Mouse (Mus musculus) midbrain, embryonic 15.5 days (tissue): ENCODE data around the gene E130218I03Rik. TPM values are rescaled to one million over a fixed set of nuclear protein-coding genes. Genes with fewer than 3 reads are reported as not detected.

Experiments used
- ATAC-seq: fragments of 200-750 bp; cut with Nextera tagmentation; replicated peaks from 2 replicates; pipeline ENCODE4 v1.8.0; 2017; ENCODE audit warnings: moderate TSS enrichment
- H3K27ac ChIP-seq: fragments of 300-500 bp; sonication (generic); 2 replicates; pipeline ENCODE4 v1.5.1; 2015; ENCODE audit warnings: mild to moderate bottlenecking, inconsistent platforms
- H3K27me3 ChIP-seq: fragments of 300-500 bp; sonication (generic); replicated peaks from 2 replicates; pipeline ENCODE4 v1.6.1; 2015; ENCODE audit warnings: inconsistent platforms
- H3K36me3 ChIP-seq: fragments of 300-500 bp; sonication (generic); replicated peaks from 2 replicates; pipeline ENCODE4 v1.6.1; 2015; ENCODE audit warnings: inconsistent platforms
- H3K4me1 ChIP-seq: fragments of 300-500 bp; sonication (generic); 2 replicates; pipeline ENCODE4 v1.6.1; 2015; ENCODE audit warnings: inconsistent platforms
- H3K4me2 ChIP-seq: fragments of 300-500 bp; sonication (generic); 2 replicates; pipeline ENCODE4 v1.6.1; 2015; ENCODE audit warnings: inconsistent platforms, mild to moderate bottlenecking, moderate library complexity
- H3K4me3 ChIP-seq: fragments of 300-500 bp; sonication (generic); 2 replicates; pipeline ENCODE4 v1.5.1; 2015; ENCODE audit warnings: mild to moderate bottlenecking, inconsistent platforms
- H3K9ac ChIP-seq: fragments of 300-500 bp; sonication (generic); 2 replicates; pipeline ENCODE4 v1.6.1; 2015; ENCODE audit warnings: mild to moderate bottlenecking, inconsistent platforms
- H3K9me3 ChIP-seq: fragments of 300-500 bp; sonication (generic); 2 replicates; pipeline ENCODE4 v1.6.1; 2016; ENCODE audit warnings: inconsistent platforms
- WGBS: fragments of 180-500 bp; shearing (Covaris S2); methylation state at CpG from one replicate; pipeline ENCODE4 v1.1.7; 2015; ENCODE audit warnings: mixed read lengths; 5-methylcytosine and 5-hydroxymethylcytosine counted together
- polyA plus RNA-seq: library from polyadenylated mRNA; unstranded; fragments of >200 nt; fragmentation: Nextera tagmentation; extraction: Ambion mirVana; gene quantifications from 2 replicates; pipeline ENCODE4 v1.2.1, GENCODE M21; 2015

Gene E130218I03Rik
- 0.19 and 0.30 TPM in 2 replicates for polyA plus RNA-seq

DNA sequence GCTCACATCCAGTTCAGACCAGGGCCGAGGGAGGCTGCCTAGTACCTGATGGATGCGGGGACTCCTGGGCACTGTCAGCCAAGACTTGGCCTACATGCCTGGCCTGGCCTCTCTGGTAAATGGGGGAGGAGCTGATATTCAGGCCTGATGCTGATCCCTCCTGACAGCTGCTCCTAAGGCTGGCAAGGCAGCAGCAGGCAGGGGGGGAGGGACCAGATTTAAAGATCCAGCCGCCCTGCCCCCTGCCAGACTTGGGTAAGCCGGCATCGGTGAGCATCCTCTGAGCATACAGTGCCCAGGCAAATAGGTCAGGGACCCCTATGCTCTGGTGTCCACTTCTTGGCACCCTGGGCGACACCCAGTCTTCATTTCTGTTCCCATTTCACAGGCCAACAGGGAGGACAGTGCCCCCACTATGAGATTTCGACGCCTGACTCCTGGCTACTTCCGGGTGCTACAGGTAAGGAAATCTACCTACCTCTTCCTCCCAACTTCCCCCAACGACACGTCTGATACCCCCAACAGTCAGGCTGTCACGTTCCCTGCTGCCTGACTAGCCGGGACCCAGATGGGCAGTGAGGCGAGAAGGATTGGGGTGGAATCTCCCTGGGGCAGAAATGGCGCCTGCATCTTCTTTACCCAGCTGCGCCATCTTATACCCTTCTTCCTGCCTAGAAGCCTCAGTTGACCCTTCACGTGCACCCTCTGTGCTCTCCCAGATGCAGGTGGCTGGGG lies at the start of gene E130218I03Rik:
Gene E130218I03Rik (plus strand): TSS at position 147 of the 735 bp plus-strand sequence.
- Histone ChIP-seq H3K9ac (no peak within 1 kb of the TSS), H3K9me3 (no peaks in the 10 kb centered on the region), H3K4me2 (peak within 1 kb of the TSS; percentile 92), H3K4me1 (peaks cover 26% of the 10 kb centered on the region), H3K27me3 (peaks cover 28% of the 10 kb centered on the region), H3K27ac (no peak within 1 kb of the TSS), H3K36me3 (no peaks in the 10 kb centered on the region), H3K4me3 (peak within 1 kb of the TSS; percentile 71)
- 90% methylated on average over 17 of the region's 17 CpGs for WGBS
- ATAC-seq = no peak

GRCm38 (mm10) chr4:134199371-134199770 lies 44.1 kb upstream of the E130218I03Rik start:
- no peak overlapping the region for H3K9ac ChIP-seq
- no peak overlapping the region for H3K4me3 ChIP-seq
- WGBS = 81% methylated on average over 2 of the region's 2 CpGs
- H3K4me1 ChIP-seq = no peaks in the 10 kb centered on the region
- no peaks in the 10 kb centered on the region for H3K9me3 ChIP-seq
- ATAC-seq = no peak
- no peaks in the 10 kb centered on the region for H3K36me3 ChIP-seq
- no peak overlapping the region for H3K4me2 ChIP-seq
- no peaks in the 10 kb centered on the region for H3K27me3 ChIP-seq
- no peak overlapping the region for H3K27ac ChIP-seq

DNA sequence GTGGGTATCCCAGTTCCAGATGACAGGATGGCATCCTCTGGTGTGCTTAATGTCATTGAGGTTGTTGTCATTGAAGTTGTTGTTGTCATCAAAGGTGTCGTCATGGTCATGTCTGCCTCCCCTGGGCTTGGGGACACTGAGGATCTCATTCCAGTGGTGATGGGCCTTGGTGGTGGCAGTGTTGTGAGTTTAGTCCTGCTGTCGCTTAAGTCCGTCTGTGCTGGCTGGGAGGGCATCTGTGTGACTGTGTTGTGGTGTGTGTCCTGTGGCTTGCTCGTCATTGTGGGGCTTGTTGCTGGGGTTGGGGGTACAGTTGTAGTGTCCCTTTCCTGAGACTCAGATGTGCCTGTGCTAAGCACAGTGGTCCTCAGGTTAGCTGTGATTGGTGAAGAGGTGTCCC lies 40.6 kb upstream of the E130218I03Rik start, which contains the start of gene Gm7534:
Gene Gm7534 (minus strand): TSS at position 101 of the 400 bp plus-strand sequence.
- no peaks in the 10 kb centered on the region for H3K36me3 ChIP-seq
- no peak within 1 kb of the TSS for H3K9ac ChIP-seq
- H3K27me3 ChIP-seq = no peaks in the 10 kb centered on the region
- no peak within 1 kb of the TSS for H3K27ac ChIP-seq
- 88% methylated on average over 4 of the region's 4 CpGs for WGBS
- H3K4me1 ChIP-seq = no peaks in the 10 kb centered on the region
- no peak within 1 kb of the TSS for H3K4me3 ChIP-seq
- H3K9me3 ChIP-seq = no peaks in the 10 kb centered on the region
- H3K4me2 ChIP-seq = no peak within 1 kb of the TSS
- ATAC-seq = no peak

DNA sequence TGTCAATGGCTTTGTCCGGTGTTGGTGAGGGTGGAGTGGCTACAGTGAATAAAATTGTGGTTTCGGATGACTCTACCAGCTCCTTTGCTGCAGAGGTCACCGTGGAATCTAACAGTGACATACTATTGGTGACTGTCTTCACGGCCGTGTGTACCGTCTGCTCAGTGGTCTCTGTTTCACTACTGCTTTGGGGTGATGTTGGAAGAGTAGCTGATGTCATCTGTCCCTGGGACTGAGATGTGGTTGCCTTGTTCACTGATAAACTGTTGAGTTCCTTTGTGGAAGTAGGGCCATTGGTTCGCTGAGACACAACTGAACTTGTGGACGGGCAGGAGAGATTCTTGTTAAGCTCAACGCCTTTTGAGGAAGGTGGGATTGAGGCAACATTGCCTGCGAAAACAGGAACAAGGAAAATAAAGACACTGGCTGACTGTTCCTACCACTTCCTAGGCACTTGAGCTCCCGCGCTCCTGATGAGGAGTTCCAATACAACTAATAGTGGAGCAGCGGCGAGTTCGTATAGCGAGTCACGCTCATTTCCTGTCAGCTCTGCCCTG lies 40.0 kb upstream of the E130218I03Rik start:
- no peak overlapping the region for H3K9ac ChIP-seq
- no peak overlapping the region for H3K4me3 ChIP-seq
- H3K27me3 ChIP-seq = no peaks in the 10 kb centered on the region
- H3K36me3 ChIP-seq = no peaks in the 10 kb centered on the region
- H3K9me3 ChIP-seq = no peaks in the 10 kb centered on the region
- 91% methylated on average over 17 of the region's 17 CpGs for WGBS
- no peaks in the 10 kb centered on the region for H3K4me1 ChIP-seq
- no peak overlapping the region for H3K4me2 ChIP-seq
- no peak overlapping the region for H3K27ac ChIP-seq
- ATAC-seq = no peak

DNA sequence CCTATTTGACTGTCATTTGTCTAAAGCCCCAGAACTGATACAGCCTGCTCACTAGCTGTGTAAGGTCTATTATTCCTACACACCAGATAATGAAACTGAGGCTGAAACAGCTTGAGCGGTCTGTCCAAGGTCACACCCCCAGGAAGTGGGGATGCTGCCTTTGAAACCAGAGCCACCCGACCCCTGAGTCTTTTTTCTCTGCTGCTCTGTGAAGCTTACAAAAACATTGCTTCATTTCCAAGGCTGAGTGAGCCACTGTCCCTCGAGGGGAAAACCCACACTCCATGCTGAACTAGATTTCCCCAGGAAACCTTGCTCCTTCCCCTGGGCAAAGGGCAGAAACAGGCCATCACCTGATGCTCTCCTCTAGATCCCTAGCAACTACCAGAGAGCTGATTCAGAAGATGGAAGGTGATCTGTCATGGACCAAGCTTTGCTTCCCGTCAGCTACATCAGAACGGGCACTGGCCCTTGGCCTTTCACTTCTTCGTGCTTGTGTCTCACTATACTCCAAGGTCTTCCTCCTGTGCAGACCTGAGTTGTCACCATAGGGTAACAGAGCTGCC lies 36.9 kb upstream of the E130218I03Rik start:
- no peaks in the 10 kb centered on the region for H3K27me3 ChIP-seq
- H3K4me1 ChIP-seq = no peaks in the 10 kb centered on the region
- 70% methylated on average over 6 of the region's 6 CpGs for WGBS
- no peak overlapping the region for H3K4me3 ChIP-seq
- ATAC-seq = no peak
- no peaks in the 10 kb centered on the region for H3K9me3 ChIP-seq
- no peak overlapping the region for H3K9ac ChIP-seq
- H3K4me2 ChIP-seq = no peak overlapping the region
- no peaks in the 10 kb centered on the region for H3K36me3 ChIP-seq
- no peak overlapping the region for H3K27ac ChIP-seq

DNA sequence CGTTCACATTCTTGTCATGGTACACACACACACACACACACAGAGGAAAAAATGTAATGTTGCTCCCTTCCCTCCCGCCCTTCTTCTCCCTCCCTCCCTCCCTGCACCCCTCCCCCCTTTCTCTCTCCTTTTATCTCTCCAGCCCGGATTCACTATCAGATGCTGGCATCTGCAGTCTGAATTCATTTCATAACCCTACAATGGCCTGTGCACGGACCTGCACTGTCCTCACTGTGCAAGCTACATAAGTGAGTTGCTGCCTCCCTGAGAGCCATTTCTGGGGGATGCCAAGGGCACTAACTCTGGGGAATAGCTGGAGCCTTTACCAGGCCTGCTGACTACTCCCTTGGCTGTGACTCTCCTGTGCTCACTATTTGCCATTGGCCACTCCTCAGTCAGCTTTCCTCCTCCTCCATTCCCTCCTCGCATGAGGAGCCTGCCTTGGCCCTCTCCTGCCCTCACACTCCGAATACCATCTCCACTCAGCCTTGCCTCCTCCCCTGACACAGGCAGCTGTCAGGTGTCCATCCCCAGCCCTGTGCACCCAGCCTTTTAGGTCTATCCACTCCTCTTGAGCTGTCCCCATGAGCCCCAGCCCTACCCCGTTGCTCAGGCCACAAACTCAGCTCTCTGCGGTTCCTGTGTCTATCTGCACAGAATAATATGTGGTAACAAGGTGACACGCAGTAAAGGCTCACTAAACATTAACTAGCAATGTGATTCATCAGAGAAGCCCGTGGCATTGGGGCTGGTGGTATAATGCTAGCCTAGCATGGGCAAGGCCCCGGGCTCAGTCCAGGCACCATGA lies 20.5 kb upstream of the E130218I03Rik start:
- no peaks in the 10 kb centered on the region for H3K9me3 ChIP-seq
- H3K4me3 ChIP-seq = no peak overlapping the region
- no peak overlapping the region for H3K27ac ChIP-seq
- no peaks in the 10 kb centered on the region for H3K27me3 ChIP-seq
- H3K4me1 ChIP-seq = no peaks in the 10 kb centered on the region
- no peak overlapping the region for H3K9ac ChIP-seq
- WGBS = 68% methylated on average over 11 of the region's 11 CpGs
- no peak overlapping the region for H3K4me2 ChIP-seq
- ATAC-seq = no peak
- H3K36me3 ChIP-seq = no peaks in the 10 kb centered on the region

- WGBS = 70% methylated on average over 8 of the region's 8 CpGs
- no peaks in the 10 kb centered on the region for H3K9me3 ChIP-seq
- H3K9ac ChIP-seq = no peak within 1 kb of the TSS
- H3K36me3 ChIP-seq = no peaks in the 10 kb centered on the region
- H3K27ac ChIP-seq = no peak within 1 kb of the TSS
- no peak within 1 kb of the TSS for H3K4me3 ChIP-seq
- ATAC-seq = no peak
- no peak within 1 kb of the TSS for H3K4me2 ChIP-seq
- no peaks in the 10 kb centered on the region for H3K4me1 ChIP-seq
- no peaks in the 10 kb centered on the region for H3K27me3 ChIP-seq
These were observed 16.3 kb upstream of the E130218I03Rik start, which contains the start of gene Catsper4 for GRCm38 (mm10) chr4:134227194-134227593. Gene Catsper4, minus strand, starts transcription at chr4:134227383.

- no peaks in the 10 kb centered on the region for H3K36me3 ChIP-seq
- H3K27me3 ChIP-seq = no peaks in the 10 kb centered on the region
- ATAC-seq = no peak
- H3K4me3 ChIP-seq = no peak overlapping the region
- H3K4me1 ChIP-seq = no peaks in the 10 kb centered on the region
- WGBS = 39% methylated on average over 8 of the region's 8 CpGs
- no peak overlapping the region for H3K9ac ChIP-seq
- no peak overlapping the region for H3K4me2 ChIP-seq
- H3K27ac ChIP-seq = no peak overlapping the region
- H3K9me3 ChIP-seq = no peaks in the 10 kb centered on the region
These were observed 13.0 kb upstream of the E130218I03Rik start for GRCm38 (mm10) chr4:134230431-134230830.

DNA sequence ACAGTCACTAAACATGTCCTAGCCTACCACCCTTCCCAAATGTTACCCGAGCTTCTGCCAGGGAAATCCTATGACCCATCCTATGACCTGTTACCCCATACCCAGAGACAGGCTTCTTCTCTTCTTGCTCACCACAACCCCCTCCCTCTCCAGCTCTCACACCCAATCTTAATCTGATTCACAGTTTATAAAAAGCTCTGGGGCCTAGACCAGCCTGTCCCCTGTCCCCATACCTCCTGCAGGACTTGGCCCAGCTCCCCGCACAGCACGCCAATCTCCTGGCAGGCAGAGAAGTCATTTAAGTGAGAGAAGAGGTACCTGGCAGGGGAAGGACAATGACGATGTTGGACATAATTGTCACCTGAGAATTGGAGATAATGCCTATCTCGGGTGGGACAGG lies 8.6 kb upstream of the E130218I03Rik start:
- no peak overlapping the region for H3K4me3 ChIP-seq
- WGBS = 85% methylated on average over 5 of the region's 5 CpGs
- no peak overlapping the region for H3K4me2 ChIP-seq
- H3K27me3 ChIP-seq = peaks cover 16% of the 10 kb centered on the region
- H3K36me3 ChIP-seq = no peaks in the 10 kb centered on the region
- no peak overlapping the region for H3K9ac ChIP-seq
- peaks cover 10% of the 10 kb centered on the region for H3K4me1 ChIP-seq
- H3K9me3 ChIP-seq = no peaks in the 10 kb centered on the region
- ATAC-seq = no peak
- H3K27ac ChIP-seq = no peak overlapping the region

- H3K9ac ChIP-seq = no peak overlapping the region
- peaks cover 16% of the 10 kb centered on the region for H3K27me3 ChIP-seq
- WGBS = 32% methylated on average over 19 of the region's 19 CpGs
- peaks cover 10% of the 10 kb centered on the region for H3K4me1 ChIP-seq
- no peak overlapping the region for H3K4me3 ChIP-seq
- no peaks in the 10 kb centered on the region for H3K36me3 ChIP-seq
- ATAC-seq = no peak
- no peaks in the 10 kb centered on the region for H3K9me3 ChIP-seq
- peak overlapping the region; percentile 34; the same call in 1 of the 2 replicates for H3K4me2 ChIP-seq
- H3K27ac ChIP-seq = no peak overlapping the region
These were observed 5.7 kb upstream of the E130218I03Rik start for GRCm38 (mm10) chr4:134237582-134238278.

DNA sequence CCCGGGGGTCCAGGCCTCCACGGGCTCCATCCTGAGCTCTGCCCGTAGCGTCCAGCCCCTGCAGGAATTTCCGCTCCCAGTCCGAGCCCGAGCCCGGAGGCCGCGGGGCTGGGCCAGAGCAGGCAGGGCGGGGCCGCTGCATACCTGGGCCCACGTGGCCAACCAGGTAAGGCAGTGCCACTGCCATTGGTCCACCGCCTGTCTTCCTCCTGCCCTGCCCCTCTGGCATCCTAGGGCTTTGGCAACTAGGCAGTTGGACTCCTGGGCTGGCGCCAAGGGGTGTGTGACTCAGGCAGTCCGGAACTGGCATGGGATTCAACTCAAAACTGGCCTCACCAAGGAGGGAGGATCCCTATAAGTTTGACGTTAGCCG lies 5.2 kb upstream of the E130218I03Rik start, which contains the start of gene Cnksr1:
Gene Cnksr1 (minus strand): TSS at position 121 of the 373 bp plus-strand sequence.
- Histone ChIP-seq H3K36me3 (no peaks in the 10 kb centered on the region), H3K4me2 (peak within 1 kb of the TSS; percentile 34; the same call in 1 of the 2 replicates), H3K4me3 (no peak within 1 kb of the TSS), H3K27ac (no peak within 1 kb of the TSS), H3K4me1 (peaks cover 10% of the 10 kb centered on the region), H3K9me3 (no peaks in the 10 kb centered on the region), H3K27me3 (peaks cover 16% of the 10 kb centered on the region), H3K9ac (no peak within 1 kb of the TSS)
- 3% methylated on average over 18 of the region's 18 CpGs for WGBS
- ATAC-seq = no peak
